Mouse (Mus musculus) midbrain, embryonic 16.5 days (tissue): ENCODE results near the gene Cux1. TPM values are rescaled to one million over a fixed set of nuclear protein-coding genes. Genes with fewer than 3 reads are reported as not detected.
"Not testable (repeated sequence)": the region's sequence is repeated elsewhere in the genome, so short reads cannot be mapped to it uniquely, and the experiment has no call there.

Experiments used
- ATAC-seq: fragments of 200-750 bp; cut with Nextera tagmentation; 2 replicates; pipeline ENCODE4 v1.8.0; 2017; ENCODE audit warnings: moderate TSS enrichment
- H3K27ac ChIP-seq: fragments of 300-500 bp; sonication (generic); 2 replicates; pipeline ENCODE4 v1.5.1; 2014; ENCODE audit warnings: mild to moderate bottlenecking, low read length, mixed read lengths
- H3K27me3 ChIP-seq: fragments of 300-500 bp; sonication (generic); 2 replicates; pipeline ENCODE4 v1.6.1; 2014; ENCODE audit warnings: low read depth, low read length, mixed read lengths; ENCODE audit not compliant: control insufficient read depth, insufficient read depth
- H3K36me3 ChIP-seq: fragments of 300-500 bp; sonication (generic); 2 replicates; pipeline ENCODE4 v1.6.1; 2014; ENCODE audit warnings: mild to moderate bottlenecking, low read length, moderate library complexity, mixed read lengths; ENCODE audit not compliant: control insufficient read depth, insufficient read depth
- H3K4me1 ChIP-seq: fragments of 300-500 bp; sonication (generic); 2 replicates; pipeline ENCODE4 v1.6.1; 2014; ENCODE audit warnings: mild to moderate bottlenecking, low read length, mixed read lengths; ENCODE audit not compliant: control insufficient read depth, insufficient read depth
- H3K4me2 ChIP-seq: fragments of 300-500 bp; sonication (generic); 2 replicates; pipeline ENCODE4 v1.6.1; 2014; ENCODE audit warnings: mild to moderate bottlenecking, low read length, mixed read lengths
- H3K4me3 ChIP-seq: fragments of 300-500 bp; sonication (generic); 2 replicates; pipeline ENCODE4 v1.5.1; 2014; ENCODE audit warnings: low read depth, mild to moderate bottlenecking, low read length, moderate library complexity, mixed read lengths
- H3K9ac ChIP-seq: fragments of 300-500 bp; sonication (generic); 2 replicates; pipeline ENCODE4 v1.6.1; 2014; ENCODE audit warnings: low read depth, low read length, mixed read lengths
- H3K9me3 ChIP-seq: fragments of 300-500 bp; sonication (generic); replicated peaks from 2 replicates; pipeline ENCODE4 v1.6.1; 2014; ENCODE audit warnings: mild to moderate bottlenecking, low read length, mixed read lengths; ENCODE audit not compliant: control insufficient read depth, poor library complexity, severe bottlenecking
- WGBS: fragments of 180-500 bp; shearing (Covaris S2); extraction: QIAGEN DNeasy Blood & Tissue Kit; methylation state at CpG from one replicate; pipeline ENCODE4 v1.1.7; 2014; 5-methylcytosine and 5-hydroxymethylcytosine counted together
- polyA plus RNA-seq: library from polyadenylated mRNA; unstranded; fragments of >200 nt; fragmentation: Nextera tagmentation; extraction: Ambion mirVana; gene quantifications from 2 replicates; pipeline ENCODE4 v1.2.1, GENCODE M21; 2015

Cux1 gene
- polyA plus RNA-seq, 1 experiment from 2014 or later: 109 TPM

DNA sequence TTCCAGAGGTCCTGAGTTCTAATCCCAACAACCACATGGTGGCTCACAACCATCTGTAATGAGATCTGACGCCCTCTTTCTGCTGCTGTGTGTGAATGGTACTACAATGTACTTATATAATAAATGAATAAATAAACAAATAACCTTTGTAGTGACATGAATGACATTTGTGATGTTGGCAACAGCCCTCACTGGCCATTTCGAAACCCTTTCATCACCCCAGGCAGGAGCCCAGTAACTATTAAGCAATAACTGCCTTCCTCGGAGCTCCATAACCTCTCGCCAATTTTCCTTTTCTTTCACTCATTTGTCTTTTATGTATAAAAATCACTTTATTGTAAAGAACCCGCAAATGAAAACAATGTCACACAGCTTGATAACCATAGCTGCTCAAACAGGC is 353.6 kb downstream of the Cux1 start:
- Histone ChIP-seq H3K4me1 (no peaks in the 10 kb centered on the region), H3K36me3 (peaks cover 3% of the 10 kb centered on the region; the same call in 1 of the 2 replicates), H3K9me3 (no peaks in the 10 kb centered on the region), H3K4me2 (no peak overlapping the region), H3K27ac (no peak overlapping the region), H3K27me3 (no peaks in the 10 kb centered on the region), H3K9ac (no peak overlapping the region), H3K4me3 (no peak overlapping the region)
- ATAC-seq: no peak
- WGBS: 81% methylated on average over 5 of the region's 5 CpGs

DNA sequence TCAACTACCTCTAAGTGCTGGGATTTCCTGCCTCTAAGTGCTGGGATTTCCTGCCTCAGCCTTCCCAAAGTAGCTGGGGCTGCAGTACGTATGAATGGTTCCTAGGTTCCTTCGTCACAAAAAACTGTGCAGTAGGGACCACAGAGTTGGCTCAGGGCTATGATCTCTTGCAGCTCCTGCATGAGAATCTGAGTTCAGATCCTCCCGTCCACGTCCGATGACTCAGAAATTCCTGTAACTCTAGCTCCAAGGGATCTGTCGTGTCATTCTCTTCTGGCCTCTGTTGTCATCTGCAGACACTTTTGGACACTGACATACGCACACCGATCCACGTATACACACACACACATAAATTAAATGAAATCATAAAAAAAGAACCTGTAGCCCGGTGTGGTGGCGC is 354.6 kb downstream of the Cux1 start:
- no peaks in the 10 kb centered on the region for H3K36me3 ChIP-seq
- no peaks in the 10 kb centered on the region for H3K27me3 ChIP-seq
- no peak overlapping the region for H3K9ac ChIP-seq
- ATAC-seq: no peak
- H3K27ac ChIP-seq: no peak overlapping the region
- H3K4me2 ChIP-seq: no peak overlapping the region
- no peaks in the 10 kb centered on the region for H3K9me3 ChIP-seq
- H3K4me1 ChIP-seq: no peaks in the 10 kb centered on the region
- WGBS: 94% methylated on average over 11 of the region's 11 CpGs
- H3K4me3 ChIP-seq: no peak overlapping the region

DNA sequence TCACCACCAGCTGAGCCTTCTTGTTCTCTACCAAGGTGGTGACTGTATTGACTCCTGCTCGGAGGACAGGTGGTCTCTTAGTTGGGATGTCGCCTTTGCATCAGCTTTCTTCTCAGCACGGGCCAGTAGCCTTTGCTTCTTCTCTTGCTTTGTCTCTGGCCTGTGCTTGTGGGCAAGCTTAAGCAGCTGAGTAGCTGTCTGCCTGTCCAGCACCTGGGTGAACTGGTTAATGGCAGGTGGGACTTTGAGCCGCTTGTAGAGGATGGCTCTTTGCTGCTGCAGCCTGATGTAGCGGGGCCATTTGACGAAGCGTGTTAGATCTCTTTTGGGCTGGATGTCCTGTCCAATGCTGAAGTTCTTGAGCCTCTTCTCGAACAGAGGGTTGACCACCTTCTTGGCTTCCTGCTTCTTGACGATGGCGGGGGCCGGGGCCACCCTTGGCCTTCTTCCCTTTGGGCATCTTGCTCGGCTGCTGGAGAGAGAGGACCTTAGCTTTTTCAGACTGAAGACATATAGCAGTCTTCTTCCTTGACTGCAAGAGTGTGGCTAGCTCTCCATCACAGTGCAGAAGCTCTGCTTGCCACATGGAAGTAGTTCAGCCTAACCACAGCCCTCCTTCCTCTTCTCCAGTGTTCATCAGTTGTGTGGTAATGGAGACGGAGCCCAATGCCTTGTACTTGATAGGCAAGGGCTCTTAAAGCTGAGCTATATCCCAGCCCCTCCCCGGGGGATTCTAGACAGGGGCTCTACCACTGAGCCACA is 355.8 kb downstream of the Cux1 start:
- not testable (repeated sequence) for H3K27ac ChIP-seq, H3K36me3 ChIP-seq, H3K4me1 ChIP-seq, H3K27me3 ChIP-seq, H3K4me3 ChIP-seq, H3K9me3 ChIP-seq, H3K9ac ChIP-seq, H3K4me2 ChIP-seq, ATAC-seq
- WGBS: 92% methylated on average over 14 of the region's 14 CpGs

- H3K4me1 ChIP-seq: no peaks in the 10 kb centered on the region
- 83% methylated on average over 5 of the region's 5 CpGs for WGBS
- no peaks in the 10 kb centered on the region for H3K27me3 ChIP-seq
- H3K4me3 ChIP-seq: no peak overlapping the region
- no peak for ATAC-seq
- H3K9ac ChIP-seq: no peak overlapping the region
- no peaks in the 10 kb centered on the region for H3K9me3 ChIP-seq
- no peak overlapping the region for H3K27ac ChIP-seq
- no peak overlapping the region for H3K4me2 ChIP-seq
- H3K36me3 ChIP-seq: no peaks in the 10 kb centered on the region
Observed at GRCm38 (mm10) chr5:136210549-136210948, 356.7 kb downstream of the Cux1 start.

GRCm38 (mm10) chr5:136201832-136202231 is 365.5 kb downstream of the Cux1 start:
- Histone ChIP-seq H3K9ac (no peak overlapping the region), H3K27me3 (no peaks in the 10 kb centered on the region), H3K36me3 (0 out of 2 replicates have a peak, but pooled peaks cover 2% of the 10 kb centered on the region), H3K4me1 (peaks cover 13% of the 10 kb centered on the region), H3K27ac (no peak overlapping the region), H3K9me3 (no peaks in the 10 kb centered on the region), H3K4me2 (no peak overlapping the region), H3K4me3 (no peak overlapping the region)
- WGBS: 26% methylated on average over 7 of the region's 7 CpGs
- ATAC-seq: peak; percentile 22; the same call in 1 of the 2 replicates

DNA sequence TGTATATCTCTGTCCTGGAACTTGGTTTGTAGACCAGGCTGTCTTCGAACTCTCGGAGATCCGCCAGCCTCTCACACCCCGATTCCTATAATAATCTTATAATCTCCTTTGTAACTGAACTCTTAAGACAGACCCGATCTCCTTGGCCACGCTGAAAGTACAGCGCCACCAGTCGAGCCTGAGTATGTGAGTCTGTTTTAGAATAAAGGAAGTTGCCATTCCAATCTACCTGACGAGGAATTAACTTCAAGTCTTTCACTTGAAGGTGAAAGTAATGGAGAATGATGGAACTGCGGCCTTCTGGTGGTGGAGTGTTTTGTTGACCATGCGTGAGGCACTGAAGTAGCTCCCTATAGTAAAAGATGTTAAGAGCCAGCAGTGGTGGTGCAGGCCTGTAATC is 367.8 kb downstream of the Cux1 start:
- Histone ChIP-seq H3K9me3 (no peaks in the 10 kb centered on the region), H3K36me3 (peaks cover 15% of the 10 kb centered on the region), H3K4me2 (peak overlapping the region; percentile 69), H3K4me1 (peaks cover 13% of the 10 kb centered on the region), H3K4me3 (peak overlapping the region; percentile 92), H3K27me3 (no peaks in the 10 kb centered on the region), H3K27ac (no peak overlapping the region), H3K9ac (peak overlapping the region; percentile 81)
- WGBS: 21% methylated on average over 11 of the region's 11 CpGs
- ATAC-seq: no peak

DNA sequence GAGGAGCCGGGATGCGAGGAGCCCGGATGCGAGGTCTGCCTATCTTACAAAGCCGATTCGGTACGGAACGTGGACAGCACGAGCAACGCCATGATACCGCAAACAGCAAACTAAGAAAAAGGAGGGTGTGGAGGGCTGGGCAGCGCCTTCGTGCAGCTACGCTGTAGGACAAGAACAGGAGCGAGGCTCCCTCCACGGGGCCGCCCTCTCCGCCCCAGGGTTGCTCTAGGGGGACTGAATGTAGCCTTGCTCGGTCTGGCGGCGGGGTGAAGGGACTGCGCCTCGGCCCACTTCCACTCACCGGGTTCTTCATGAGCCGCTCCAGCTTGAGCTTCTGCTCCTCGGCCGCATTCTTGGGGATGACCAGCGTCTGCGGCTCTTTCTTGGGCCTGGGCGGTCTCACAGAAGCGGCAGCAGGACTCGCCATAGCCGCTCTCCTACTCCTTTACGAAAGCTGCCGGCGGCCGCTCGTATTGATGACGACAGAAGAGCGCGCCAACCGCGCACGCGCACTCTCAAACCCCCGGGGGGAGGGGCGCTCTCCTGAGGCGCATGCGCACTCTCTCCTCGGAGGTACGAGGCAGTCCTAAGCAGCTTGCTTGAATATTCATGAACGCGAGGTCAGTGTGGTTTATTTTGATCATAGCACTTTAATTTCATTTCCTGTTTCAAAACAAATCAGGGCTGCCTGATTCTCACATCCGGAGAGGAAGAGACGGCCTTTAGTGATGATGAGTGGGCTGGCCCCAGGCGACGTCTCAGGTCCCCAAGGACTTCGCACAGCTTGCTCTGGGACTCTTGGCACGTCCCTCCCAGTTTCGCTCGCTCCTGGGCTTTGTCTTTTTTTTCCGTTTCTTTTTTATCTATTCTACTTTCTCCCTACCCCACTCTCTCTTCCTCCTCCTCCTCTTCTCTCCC is 368.6 kb downstream of the Cux1 start, which contains the start of gene Prkrip1:
TSS of gene Prkrip1 (minus strand) at position 490 of the 918 bp plus-strand sequence.
- no peaks in the 10 kb centered on the region for H3K27me3 ChIP-seq
- no peaks in the 10 kb centered on the region for H3K9me3 ChIP-seq
- WGBS: under 1% methylated on average over 62 of the region's 62 CpGs
- H3K4me1 ChIP-seq: peaks cover 13% of the 10 kb centered on the region
- H3K27ac ChIP-seq: peak within 1 kb of the TSS; percentile 83
- peak; percentile 84 for ATAC-seq
- peak within 1 kb of the TSS; percentile 90 for H3K4me2 ChIP-seq
- peak within 1 kb of the TSS; percentile 92 for H3K4me3 ChIP-seq
- peak within 1 kb of the TSS; percentile 88 for H3K9ac ChIP-seq
- H3K36me3 ChIP-seq: peaks cover 21% of the 10 kb centered on the region
